Mouse (Mus musculus) Muller cell, postnatal 12 days (primary cell): ENCODE data around the gene Rab19.
"Not testable (repeated sequence)": the region's sequence is repeated elsewhere in the genome, so short reads cannot be mapped to it uniquely, and the experiment has no call there.

Source experiments
- DNase-seq: peaks from one replicate; pipeline ENCODE4 v3.0.0-alpha.2; 2015; ENCODE audit errors: inconsistent ontology term

Rab19 gene

GRCm38 (mm10) chr6:39379749-39380148 is 1.2 kb upstream of the Rab19 start:
- no peak for DNase-seq

- no peak for DNase-seq
Measured at GRCm38 (mm10) chr6:39380276-39380675, 699 bp upstream of the Rab19 start.

GRCm38 (mm10) chr6:39389988-39390387 is 9.0 kb downstream of the Rab19 start:
- no peak for DNase-seq

GRCm38 (mm10) chr6:39395471-39395870 is 14.5 kb downstream of the Rab19 start:
- DNase-seq = peak; percentile 16

- no peak for DNase-seq
Measured at GRCm38 (mm10) chr6:39395916-39396315, 14.9 kb downstream of the Rab19 start.

GRCm38 (mm10) chr6:39397046-39397445 is 16.1 kb downstream of the Rab19 start:
- DNase-seq = no peak

- no peak for DNase-seq
Measured at GRCm38 (mm10) chr6:39398342-39398741, 17.4 kb downstream of the Rab19 start.

- peak; percentile 59 for DNase-seq
Measured at GRCm38 (mm10) chr6:39400343-39400742, 19.4 kb downstream of the Rab19 start.

- no peak for DNase-seq
Measured at GRCm38 (mm10) chr6:39403136-39403535, 22.2 kb downstream of the Rab19 start.

GRCm38 (mm10) chr6:39406480-39406879 is 25.5 kb downstream of the Rab19 start:
- no peak for DNase-seq

- peak; percentile 47 for DNase-seq
Measured at GRCm38 (mm10) chr6:39414106-39414505, 33.1 kb downstream of the Rab19 start.

GRCm38 (mm10) chr6:39415762-39416161 is 34.8 kb downstream of the Rab19 start:
- DNase-seq = peak; percentile 29

GRCm38 (mm10) chr6:39416654-39417053 is 35.7 kb downstream of the Rab19 start:
- DNase-seq = not testable (repeated sequence)

- DNase-seq = peak; percentile 42
Measured at GRCm38 (mm10) chr6:39419386-39419850, 38.4 kb downstream of the Rab19 start.

GRCm38 (mm10) chr6:39419851-39420721 is 39.1 kb downstream of the Rab19 start, which contains the start of gene Mkrn1:
TSS of gene Mkrn1 (minus strand) at chr6:39420462.
- peak; percentile 81 for DNase-seq

- no peak for DNase-seq
Measured at GRCm38 (mm10) chr6:39420867-39421266, 39.9 kb downstream of the Rab19 start.

GRCm38 (mm10) chr6:39423130-39423551 is 42.2 kb downstream of the Rab19 start:
- DNase-seq = no peak

- no peak for DNase-seq
Measured at GRCm38 (mm10) chr6:39423686-39424085, 42.7 kb downstream of the Rab19 start.

GRCm38 (mm10) chr6:39425181-39425580 is 44.2 kb downstream of the Rab19 start:
- DNase-seq = no peak

- DNase-seq = no peak
Measured at GRCm38 (mm10) chr6:39426725-39427124, 45.8 kb downstream of the Rab19 start.

GRCm38 (mm10) chr6:39427276-39428003 is 46.5 kb downstream of the Rab19 start:
- DNase-seq = peak; percentile 45

- peak; percentile 24 for DNase-seq
Measured at GRCm38 (mm10) chr6:39429007-39429788, 48.2 kb downstream of the Rab19 start.
